Mouse (Mus musculus) left cerebral cortex, postnatal 14 days (tissue): ENCODE results near the gene Bloc1s3. TPM values are rescaled to one million over a fixed set of nuclear protein-coding genes. Genes with fewer than 3 reads are reported as not detected.

Experiments
- DNase-seq, 2 experiments: peaks; one replicate each; pipeline ENCODE4 v3.0.0; 2021 to 2022; ENCODE audit warnings: low spot score in 2 of 2, mixed read lengths in 1 of 2
- intact Hi-C: fragments of 180-260 bp; cut with DNase I; formaldehyde crosslinking; loops from one replicate; pipeline ENCODE4 v1.15.1; 2025
- total RNA-seq, 2 experiments: library from RNA; stranded (reverse); gene quantifications; 2 replicates each; pipeline ENCODE4 v1.2.3; 2021

Bloc1s3 gene
- total RNA-seq, 2 experiments from 2014 or later: 7.1 to 7.2 TPM

DNA sequence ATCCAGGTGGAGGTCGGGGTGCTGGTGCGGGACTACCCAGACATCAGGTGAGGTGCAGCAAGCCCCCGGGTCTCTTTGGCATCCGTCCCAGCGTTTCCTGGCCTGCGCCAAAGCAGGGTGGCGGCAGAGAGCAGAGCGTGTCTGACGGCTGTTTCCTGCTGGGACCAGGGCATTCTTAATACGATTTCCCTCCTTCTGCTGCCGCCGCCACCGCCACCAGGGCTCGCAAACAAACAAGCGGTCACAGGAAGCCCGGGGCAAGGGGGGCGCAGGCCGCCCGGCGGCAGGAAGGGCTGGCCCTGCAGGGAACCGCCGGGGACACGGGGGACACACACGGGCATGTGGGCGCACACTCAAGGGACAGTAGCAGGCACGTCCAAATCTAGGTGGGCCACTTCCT is 16.4 kb downstream of the Bloc1s3 start:
- intact Hi-C loops: no loop called here
- no peak for DNase-seq

- DNase-seq: peak in 1 of 2 experiments; percentile 14
- intact Hi-C loops: no loop called here
These were observed 18.6 kb downstream of the Bloc1s3 start for GRCm38 (mm10) chr7:19489525-19489924.

DNA sequence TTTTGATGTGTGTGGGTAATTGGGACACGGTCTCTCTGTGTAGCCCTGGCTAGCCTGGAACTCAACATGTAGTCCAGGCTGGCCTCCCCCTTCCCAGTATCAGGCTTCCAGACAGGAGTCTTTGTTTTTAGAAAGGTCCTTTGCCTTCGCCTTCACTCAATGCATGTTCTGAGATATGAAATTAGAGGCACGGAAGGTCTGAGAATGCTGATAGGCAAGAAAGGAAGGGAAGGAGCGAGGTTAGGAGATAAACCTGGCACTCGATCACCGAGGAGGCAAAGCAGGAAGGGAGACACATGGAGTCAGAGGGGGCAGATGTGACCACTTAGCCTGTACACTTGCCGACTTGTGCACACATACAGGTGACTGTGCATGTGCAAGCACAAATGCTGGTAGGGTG is 21.6 kb downstream of the Bloc1s3 start:
- intact Hi-C loops: no loop called here
- no peak for DNase-seq

DNA sequence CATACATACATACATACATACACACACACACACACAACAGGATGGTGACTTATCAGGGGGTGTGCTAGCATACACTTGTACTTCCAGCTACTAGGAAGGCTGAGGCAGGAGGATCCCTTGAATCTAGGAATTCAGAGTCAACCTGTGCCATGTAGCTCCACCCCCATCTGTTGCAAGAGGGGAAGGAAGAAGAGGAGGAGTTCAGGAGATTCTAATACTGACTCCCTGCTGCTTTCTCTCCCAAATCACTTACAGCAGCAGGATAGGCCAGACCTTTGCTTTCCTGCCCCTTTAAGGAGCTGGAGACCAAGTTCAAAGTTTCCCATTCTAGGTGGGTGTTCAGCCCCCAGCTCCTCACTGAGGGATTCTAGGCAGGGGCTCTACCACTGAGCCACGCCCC is 22.7 kb downstream of the Bloc1s3 start:
- intact Hi-C loops: no loop called here
- no peak for DNase-seq

GRCm38 (mm10) chr7:19483281-19483680 is 24.9 kb downstream of the Bloc1s3 start:
- intact Hi-C loops: no loop called here
- DNase-seq: no peak

DNA sequence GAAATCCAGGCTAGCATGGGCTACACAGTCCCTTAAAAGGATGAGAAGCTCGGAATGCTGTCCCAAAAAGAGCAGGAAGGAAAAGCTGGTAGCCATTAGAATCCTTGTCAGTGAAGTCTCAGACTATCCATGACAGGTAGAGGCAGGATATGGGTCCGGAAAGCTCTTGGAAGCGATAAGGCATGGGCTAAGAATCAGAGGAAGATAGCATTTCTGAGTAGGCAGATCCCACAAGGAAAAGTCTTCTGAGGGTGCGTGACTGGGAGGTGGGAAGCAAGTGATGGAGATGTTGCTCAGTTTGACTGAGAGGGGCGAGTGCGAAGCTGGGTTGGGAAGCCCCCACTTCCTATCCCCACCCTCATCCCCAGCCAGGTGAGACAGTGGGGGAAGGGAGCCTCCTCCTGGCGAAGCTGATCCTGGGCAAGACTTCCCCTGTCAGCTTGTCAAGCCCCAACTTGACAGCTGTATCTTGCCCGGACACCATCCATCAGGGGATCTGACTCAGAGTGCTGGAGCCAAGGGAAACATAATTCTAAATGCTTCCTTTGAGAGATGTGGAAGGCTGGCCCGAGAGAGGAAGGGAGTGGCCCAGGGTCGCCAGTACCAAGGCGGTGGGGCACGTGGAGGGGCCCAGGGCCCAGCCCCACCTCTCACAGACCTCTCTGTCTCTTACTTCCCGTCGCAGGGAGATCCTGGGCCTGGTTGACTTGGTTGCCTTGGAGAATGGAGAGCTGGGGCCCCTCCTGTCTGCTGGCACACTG is 30.4 kb downstream of the Bloc1s3 start:
- intact Hi-C loops: no loop called here
- DNase-seq: no peak

DNA sequence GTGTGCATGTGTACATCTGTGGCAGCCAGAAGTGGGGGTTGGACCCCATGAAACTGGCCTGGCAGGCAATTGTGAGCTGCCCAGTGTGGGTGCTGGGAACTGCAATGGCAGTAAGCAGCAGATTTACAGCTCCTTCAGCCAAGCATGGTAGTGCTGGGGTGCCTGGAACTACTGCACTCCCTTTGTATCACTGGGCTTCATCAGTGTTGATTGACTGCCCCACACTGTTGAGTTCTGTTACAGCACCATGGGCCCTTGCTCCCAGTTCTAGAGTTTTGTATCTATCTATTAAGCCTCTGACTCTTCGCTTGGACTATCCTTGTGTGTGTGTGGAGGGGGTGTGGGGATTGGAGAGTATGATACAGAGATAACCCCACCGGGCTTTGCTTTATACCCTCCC is 31.1 kb downstream of the Bloc1s3 start:
- no peak for DNase-seq
- intact Hi-C loops: no loop called here

DNA sequence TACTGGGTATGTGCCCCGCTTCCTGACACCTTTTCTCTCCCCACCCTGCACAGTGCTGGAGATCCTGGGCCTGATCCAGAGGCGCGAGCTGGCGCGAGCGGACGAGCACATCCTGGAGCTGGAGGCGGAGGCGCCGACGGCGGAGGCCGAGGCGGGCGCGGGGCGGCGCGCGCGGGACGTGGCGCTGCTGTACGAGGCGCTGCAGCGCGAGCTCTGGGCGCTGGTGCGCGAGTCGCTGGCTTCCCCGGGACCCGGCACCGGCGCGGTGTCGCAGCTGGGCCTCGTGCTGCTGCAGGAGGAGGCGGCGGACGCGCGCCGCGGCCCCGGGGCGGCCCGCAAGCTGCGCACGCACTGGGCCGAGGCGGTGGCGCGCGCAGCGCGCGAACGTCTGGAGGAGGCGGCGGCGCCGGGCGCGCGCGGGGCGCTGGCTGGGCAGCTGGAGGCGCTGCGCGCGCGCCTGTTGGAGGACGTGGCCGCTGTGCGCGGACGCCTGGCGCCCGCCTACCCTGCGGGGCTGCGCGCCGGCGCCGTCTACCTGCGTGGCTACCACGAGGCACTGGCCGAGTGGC is 34.2 kb downstream of the Bloc1s3 start:
- intact Hi-C loops: no loop called here

GRCm38 (mm10) chr7:19472403-19472802 is 35.8 kb downstream of the Bloc1s3 start:
- DNase-seq: no peak
- intact Hi-C loops: no loop called here

More for the DNA sequence above, 34.2 kb downstream of the Bloc1s3 start:
- peak; percentile 87 to 90 for DNase-seq

DNA sequence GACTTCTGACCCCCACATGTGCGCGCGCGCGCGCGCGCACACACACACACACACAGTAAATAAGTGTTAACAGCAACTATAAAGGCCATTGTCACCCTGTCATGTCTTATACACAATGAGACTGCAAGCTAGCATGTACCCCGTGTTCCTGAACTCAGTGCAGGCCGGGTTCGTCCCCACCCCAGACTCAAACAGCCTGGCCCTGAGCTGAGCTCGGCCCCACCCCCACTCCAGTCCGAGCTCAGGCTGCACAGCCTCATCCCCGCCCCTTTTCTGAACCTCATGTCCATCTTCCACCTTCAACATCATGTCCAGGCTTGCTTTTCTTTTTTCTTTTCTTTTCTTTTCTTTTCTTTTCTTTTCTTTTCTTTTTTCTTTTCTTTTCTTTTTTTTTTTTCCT is 37.9 kb downstream of the Bloc1s3 start:
- DNase-seq: no peak
- intact Hi-C loops: no loop called here

- no peak for DNase-seq
- intact Hi-C loops: no loop called here
These were observed 38.8 kb downstream of the Bloc1s3 start for GRCm38 (mm10) chr7:19469404-19469803.

- intact Hi-C loops: no loop called here
These were observed 39.9 kb downstream of the Bloc1s3 start for GRCm38 (mm10) chr7:19468279-19468678.

GRCm38 (mm10) chr7:19467638-19468037 is 40.5 kb downstream of the Bloc1s3 start:
- intact Hi-C loops: no loop called here

More at GRCm38 (mm10) chr7:19468279-19468678, 39.9 kb downstream of the Bloc1s3 start:
- DNase-seq: no peak

DNA sequence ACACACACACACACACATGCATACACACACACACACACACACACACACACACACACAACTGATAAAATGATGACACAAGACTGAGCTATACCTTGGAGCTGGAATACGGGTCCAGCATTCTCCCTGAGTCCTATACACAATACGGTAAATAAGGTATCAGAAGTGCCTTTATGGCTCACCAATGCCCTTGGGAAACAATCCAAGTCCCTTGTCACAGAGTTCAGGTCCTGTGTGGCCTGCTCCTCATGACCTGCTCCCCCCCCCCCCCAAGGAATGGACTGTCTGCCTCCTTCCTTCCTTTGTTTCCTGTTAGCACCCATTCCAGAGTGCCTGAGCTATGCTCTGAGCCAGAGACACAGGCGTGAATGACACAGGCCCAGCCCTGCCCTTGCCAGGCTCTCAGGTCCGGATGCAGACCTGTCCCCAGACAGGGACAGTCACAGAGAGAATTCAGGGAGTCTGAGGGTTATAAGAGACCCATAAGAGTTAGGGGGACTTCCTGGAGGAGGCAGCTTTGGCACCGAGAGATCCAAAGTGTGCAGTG is 41.5 kb downstream of the Bloc1s3 start:
- DNase-seq: no peak
- intact Hi-C loops: no loop called here

More at GRCm38 (mm10) chr7:19467638-19468037, 40.5 kb downstream of the Bloc1s3 start:
- DNase-seq: no peak

DNA sequence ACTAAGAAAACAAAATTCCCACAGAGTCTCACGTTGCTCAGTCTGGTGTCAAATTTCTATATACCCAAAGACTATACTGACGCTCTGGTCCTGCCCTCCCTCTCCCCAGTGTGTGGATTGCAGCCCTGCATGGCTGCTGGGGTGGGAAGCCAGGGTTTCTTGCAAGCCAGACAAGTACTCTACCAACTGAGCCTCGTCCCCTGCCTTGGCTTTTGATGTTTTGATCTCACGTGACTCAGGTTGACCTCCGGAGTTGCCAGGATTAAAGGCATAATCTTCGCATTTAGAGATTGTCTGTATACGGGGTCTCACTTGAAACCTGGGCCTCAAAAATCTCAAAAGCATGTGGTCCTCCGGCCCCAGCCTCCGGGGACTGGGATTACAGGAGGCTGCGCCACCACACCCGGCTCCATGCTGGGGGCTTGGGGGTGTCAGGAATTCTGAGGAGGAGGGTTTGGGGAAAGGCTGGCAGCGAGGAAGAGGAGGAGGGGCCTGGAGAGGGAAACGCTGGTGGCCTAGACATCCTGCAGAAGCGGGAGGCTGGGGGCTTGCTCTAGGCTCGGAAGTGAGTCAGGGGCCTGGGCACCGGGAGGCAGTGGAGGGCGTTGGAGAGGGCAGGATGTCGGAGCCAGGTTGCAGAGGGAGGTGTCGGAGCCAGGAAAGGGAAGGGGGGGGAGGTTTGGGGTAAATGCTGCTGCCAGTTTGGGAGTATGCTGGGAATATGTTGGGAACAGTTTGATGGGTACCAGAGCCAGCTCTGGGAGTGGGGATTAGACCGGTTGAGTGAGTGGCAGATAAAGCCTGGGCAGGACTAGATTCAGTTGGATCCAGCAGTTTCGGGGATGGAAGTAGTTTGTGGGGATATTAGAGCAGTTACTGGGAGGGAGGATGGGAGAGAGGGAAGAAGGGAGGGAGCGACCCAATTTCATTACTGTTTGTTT is 43.5 kb downstream of the Bloc1s3 start:
- DNase-seq: no peak
- intact Hi-C loops: loop anchor here (5.0 kb wide), 1 partner anchor 33 kb away; no protein-coding TSS in a partner anchor

DNA sequence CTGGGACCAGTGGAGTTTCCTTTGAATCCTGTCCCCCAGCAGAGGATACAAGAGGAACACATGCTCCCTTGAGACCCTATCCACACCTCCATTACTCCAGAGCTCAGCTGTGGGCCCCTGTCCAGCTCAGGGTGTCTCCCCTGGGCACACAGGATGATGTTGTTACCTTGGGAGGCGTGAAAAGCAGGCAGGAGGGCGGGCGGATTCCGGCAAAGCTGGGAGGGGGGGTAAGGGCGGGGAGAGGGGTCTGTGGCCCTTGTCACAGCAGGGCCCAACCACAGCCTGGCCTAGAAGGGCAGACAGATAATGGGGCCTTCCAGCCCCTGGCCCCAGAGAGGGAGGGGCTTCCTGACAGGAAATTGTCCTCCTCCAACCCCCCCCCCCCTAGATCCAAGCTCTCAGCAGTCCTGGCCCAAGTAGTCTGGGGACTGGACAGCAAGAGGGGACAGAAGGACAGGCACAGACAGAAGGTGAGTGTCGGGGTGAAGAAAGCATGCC is 45.2 kb downstream of the Bloc1s3 start, which contains the start of gene Exoc3l2:
TSS of gene Exoc3l2 (plus strand) at position 448 of the 498 bp plus-strand sequence.
- DNase-seq: no peak
- intact Hi-C loops: loop anchor here (5.0 kb wide), 1 partner anchor 34 kb away; no protein-coding TSS in a partner anchor

- intact Hi-C loops: loop anchor here (5.0 kb wide), 1 partner anchor 35 kb away; no protein-coding TSS in a partner anchor
- DNase-seq: no peak
These were observed 45.7 kb downstream of the Bloc1s3 start for GRCm38 (mm10) chr7:19462443-19462842.

DNA sequence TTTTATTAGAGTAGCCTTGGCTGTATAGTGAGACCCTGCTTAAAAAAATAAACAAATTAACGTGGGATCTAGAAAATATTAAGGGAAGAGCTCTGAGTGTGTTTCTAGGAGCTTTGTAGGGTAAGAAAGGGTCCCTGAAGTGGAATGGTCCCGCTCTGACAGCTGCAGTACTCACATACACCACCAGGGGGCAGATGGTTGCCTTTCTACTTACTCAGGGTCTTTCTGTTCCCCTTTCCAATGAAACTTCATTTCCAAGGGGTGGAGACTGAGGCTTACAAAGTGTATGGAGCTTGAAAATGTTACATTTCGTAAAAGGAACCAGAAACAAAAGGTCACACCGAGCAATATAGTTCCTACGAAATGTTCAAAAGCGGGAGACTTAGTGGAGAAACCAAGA is 46.7 kb downstream of the Bloc1s3 start:
- intact Hi-C loops: loop anchor here (5.0 kb wide), 1 partner anchor 36 kb away; no protein-coding TSS in a partner anchor
- DNase-seq: peak; percentile 82 to 90

DNA sequence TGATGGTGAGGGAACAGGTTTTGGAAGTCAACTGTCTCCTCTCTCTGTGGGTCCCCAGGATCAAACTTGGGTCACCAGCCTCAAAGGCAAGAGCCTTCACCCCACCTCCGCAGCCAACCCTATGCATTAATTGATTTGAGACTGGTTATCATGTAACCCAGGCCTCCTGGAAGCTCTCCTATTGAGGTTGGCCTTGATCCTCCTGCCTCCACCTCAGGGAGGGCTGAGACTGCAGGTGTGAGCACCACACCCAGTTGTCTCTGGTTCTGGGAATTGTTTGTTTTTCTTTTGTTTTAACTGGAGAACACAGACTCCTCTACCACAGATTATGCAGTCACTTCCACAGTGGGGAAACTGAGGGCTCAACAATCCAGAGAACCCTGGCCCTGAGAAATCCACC is 47.7 kb downstream of the Bloc1s3 start:
- no peak for DNase-seq
- intact Hi-C loops: loop anchor here (5.0 kb wide), 1 partner anchor 37 kb away; no protein-coding TSS in a partner anchor
